Mouse (Mus musculus): ENCODE results near the gene Prr30. TPM values are rescaled to one million over a fixed set of nuclear protein-coding genes. Genes with fewer than 3 reads are reported as not detected.
"Not testable (repeated sequence)": the region's sequence is repeated elsewhere in the genome, so short reads cannot be mapped to it uniquely, and the experiment has no call there.

Gene Prr30
- total RNA-seq (2014; fragmentation: Nextera tagmentation) (not detected in 2 replicates), total RNA-seq (2017) (not detected in 2 replicates)

GRCm38 (mm10) chr14:101200230-101200629 is at the start of gene Prr30:
TSS of gene Prr30 (minus strand) at chr14:101200330.
- peak; percentile 50; the same call in 1 of the 2 replicates for ATAC-seq (replicated peaks; ENCODE audit: poor library complexity, severe bottlenecking)

GRCm38 (mm10) chr14:101246793-101247192 is 46.7 kb upstream of the Prr30 start:
- peak; percentile 73 for ATAC-seq (replicated peaks; ENCODE audit: poor library complexity, severe bottlenecking)

GRCm38 (mm10) chr14:101245706-101246105 is 45.6 kb upstream of the Prr30 start:
- no peak for ATAC-seq (replicated peaks; ENCODE audit: poor library complexity, severe bottlenecking)

GRCm38 (mm10) chr14:101244441-101244840 is 44.3 kb upstream of the Prr30 start:
- ATAC-seq (replicated peaks; ENCODE audit: poor library complexity, severe bottlenecking), result not testable (repeated sequence)

- ATAC-seq (replicated peaks; ENCODE audit: poor library complexity, severe bottlenecking), result peak; percentile 96
Measured at GRCm38 (mm10) chr14:101237965-101238364, 37.8 kb upstream of the Prr30 start.

- no peak for ATAC-seq (replicated peaks; ENCODE audit: poor library complexity, severe bottlenecking)
Measured at GRCm38 (mm10) chr14:101229068-101229467, 28.9 kb upstream of the Prr30 start.

GRCm38 (mm10) chr14:101222319-101222718 is 22.2 kb upstream of the Prr30 start:
- ATAC-seq (replicated peaks; ENCODE audit: poor library complexity, severe bottlenecking), result no peak

- no peak for ATAC-seq (replicated peaks; ENCODE audit: poor library complexity, severe bottlenecking)
Measured at GRCm38 (mm10) chr14:101172258-101172657, 27.9 kb downstream of the Prr30 start.

Data from granulocyte monocyte progenitor cell, adult 5-6 weeks (primary cell).